Mouse (Mus musculus): ENCODE data around the gene Car9. TPM values are rescaled to one million over a fixed set of nuclear protein-coding genes. Genes with fewer than 3 reads are reported as not detected.

Car9 gene
- polyA plus RNA-seq, 1 experiment from 2014 or later = 0.07 TPM

DNA sequence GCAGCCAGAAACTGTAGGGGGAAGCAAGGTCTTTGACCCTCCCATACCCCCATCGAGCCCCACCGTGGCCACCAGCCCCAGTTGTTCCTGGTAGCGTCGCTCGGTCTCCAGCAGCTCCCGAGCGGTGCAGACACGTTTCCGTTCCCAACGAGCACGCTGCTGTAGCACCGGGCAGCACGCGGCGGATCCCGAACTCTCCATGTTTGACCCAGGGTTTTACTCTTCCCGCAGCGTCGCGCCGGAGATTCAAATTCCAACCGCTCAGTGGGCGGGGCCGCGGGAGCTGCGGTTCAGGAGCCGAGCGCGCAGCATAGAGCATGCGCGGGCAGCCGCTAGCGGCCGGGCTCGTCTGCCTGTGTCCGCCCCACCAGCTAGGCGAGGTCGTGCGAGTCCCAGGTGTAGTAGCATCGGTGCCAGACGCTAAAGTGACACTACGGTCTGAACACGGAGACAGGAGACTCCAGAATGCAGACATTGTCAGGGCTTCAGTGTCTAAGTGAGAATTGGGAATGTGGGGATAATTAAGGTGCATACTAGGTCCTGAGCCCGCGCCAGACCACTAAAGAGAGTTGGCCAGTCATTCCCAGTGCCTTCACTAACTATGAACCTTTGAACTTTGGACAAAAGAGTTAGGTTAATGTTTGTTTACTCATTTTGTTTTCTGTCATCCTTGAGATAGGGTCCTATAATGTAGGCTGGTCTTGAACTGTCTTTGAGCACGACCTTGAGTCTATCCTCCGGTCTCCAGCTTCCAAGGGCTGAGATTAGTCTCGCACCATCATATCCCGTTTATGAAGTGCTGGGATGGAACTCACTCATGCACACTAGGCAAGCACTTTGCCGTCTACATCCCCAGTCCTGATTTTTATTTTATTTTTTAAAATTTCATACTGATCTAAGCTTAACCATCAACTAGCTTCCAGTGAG, 7.1 kb upstream of the Car9 start, which contains the start of gene Arhgef39:
Gene Arhgef39 (minus strand): TSS at position 289 of the 927 bp plus-strand sequence.
- 9% methylated on average over 50 of the region's 50 CpGs for WGBS

GRCm38 (mm10) chr4:43503041-43503440, 3.7 kb upstream of the Car9 start:
- WGBS = 78% methylated on average over 2 of the region's 2 CpGs
- no peak overlapping the region for H3K4me2 ChIP-seq
- ATAC-seq (ENCODE audit: low FRiP score) (no peak), DNase-seq (ENCODE audit: low spot score, missing footprints) (no peak)
- no peak overlapping the region for H3K9ac ChIP-seq (ENCODE audit: low read length)
- peaks cover 10% of the 10 kb centered on the region for H3K4me1 ChIP-seq (ENCODE audit: control insufficient read depth, insufficient read depth, low read length)
- H3K4me3 ChIP-seq (ENCODE audit: low read depth, low read length) = no peak overlapping the region
- peaks cover 14% of the 10 kb centered on the region for H3K27me3 ChIP-seq (ENCODE audit: control insufficient read depth, insufficient read depth, low read length)
- no peak overlapping the region for H3K27ac ChIP-seq (ENCODE audit: low read depth, low read length)
- no peaks in the 10 kb centered on the region for H3K9me3 ChIP-seq (ENCODE audit: control insufficient read depth, low read length)
- H3K36me3 ChIP-seq (ENCODE audit: control insufficient read depth, insufficient read depth, low read length) = no peaks in the 10 kb centered on the region

More for the DNA sequence above, 7.1 kb upstream of the Car9 start, which contains the start of gene Arhgef39:
- peak; percentile 99 for DNase-seq (ENCODE audit: low spot score, missing footprints)
- Histone ChIP-seq H3K36me3 (ENCODE audit: control insufficient read depth, insufficient read depth, low read length) (no peaks in the 10 kb centered on the region), H3K27me3 (ENCODE audit: control insufficient read depth, insufficient read depth, low read length) (no peaks in the 10 kb centered on the region), H3K27ac (ENCODE audit: low read depth, low read length) (no peak within 1 kb of the TSS), H3K9ac (ENCODE audit: low read length) (peak within 1 kb of the TSS; percentile 70), H3K9me3 (ENCODE audit: control insufficient read depth, low read length) (no peaks in the 10 kb centered on the region), H3K4me3 (ENCODE audit: low read depth, low read length) (peak within 1 kb of the TSS; percentile 57), H3K4me2 (peak within 1 kb of the TSS; percentile 75), H3K4me1 (ENCODE audit: control insufficient read depth, insufficient read depth, low read length) (peaks cover 25% of the 10 kb centered on the region)
- ATAC-seq (ENCODE audit: low FRiP score) = peak; percentile 89

DNA sequence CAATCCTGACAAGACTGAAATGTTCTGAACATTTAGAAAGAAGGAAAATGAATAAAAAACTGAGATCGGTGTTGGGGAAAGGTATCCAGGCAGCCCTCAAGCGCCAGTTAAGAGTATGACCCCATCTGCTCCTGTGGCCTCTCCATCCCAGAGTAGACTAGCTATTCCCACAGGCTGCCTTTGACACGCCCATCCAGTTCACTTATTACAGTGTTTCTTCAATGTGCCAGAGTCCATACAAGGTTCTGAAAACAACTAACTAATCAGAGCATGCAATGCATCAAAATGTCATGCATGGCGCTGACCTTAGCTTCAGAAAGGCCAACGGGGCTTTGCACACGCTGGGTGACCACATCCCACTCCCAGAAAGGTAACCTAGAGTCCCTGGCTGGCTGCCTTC, 3.3 kb upstream of the Car9 start:
- H3K9me3 ChIP-seq (ENCODE audit: control insufficient read depth, low read length) = no peaks in the 10 kb centered on the region
- WGBS = 87% methylated on average over 6 of the region's 6 CpGs
- no peak overlapping the region for H3K4me2 ChIP-seq
- H3K4me1 ChIP-seq (ENCODE audit: control insufficient read depth, insufficient read depth, low read length) = peaks cover 8% of the 10 kb centered on the region
- H3K36me3 ChIP-seq (ENCODE audit: control insufficient read depth, insufficient read depth, low read length) = no peaks in the 10 kb centered on the region
- H3K9ac ChIP-seq (ENCODE audit: low read length) = no peak overlapping the region
- no peak overlapping the region for H3K27ac ChIP-seq (ENCODE audit: low read depth, low read length)
- DNase-seq (ENCODE audit: low spot score, missing footprints) = no peak
- H3K4me3 ChIP-seq (ENCODE audit: low read depth, low read length) = no peak overlapping the region
- peaks cover 15% of the 10 kb centered on the region for H3K27me3 ChIP-seq (ENCODE audit: control insufficient read depth, insufficient read depth, low read length)
- ATAC-seq (ENCODE audit: low FRiP score) = no peak

DNA sequence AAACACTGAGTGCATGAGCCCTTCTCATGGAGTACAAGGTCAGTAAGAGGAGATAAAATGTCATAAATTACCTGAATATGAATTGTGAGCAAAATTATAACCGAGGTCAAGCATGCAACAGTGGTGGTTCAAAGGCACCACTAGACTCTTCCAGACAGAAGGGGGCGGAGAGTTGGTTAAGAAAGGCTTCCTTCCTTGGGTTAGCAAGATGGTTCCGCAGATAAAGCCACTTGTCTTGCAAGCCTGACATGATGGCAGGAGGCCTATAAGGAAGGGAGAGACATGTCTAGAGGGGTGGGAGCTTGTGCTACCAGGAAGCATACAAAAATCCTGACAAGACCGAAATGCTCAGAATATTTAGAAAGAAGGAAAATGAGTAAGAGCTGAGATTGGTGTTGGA, 2.5 kb upstream of the Car9 start:
- ATAC-seq (ENCODE audit: low FRiP score) (no peak), DNase-seq (ENCODE audit: low spot score, missing footprints) (no peak)
- WGBS = 80% methylated on average over 4 of the region's 4 CpGs
- no peak overlapping the region for H3K4me3 ChIP-seq (ENCODE audit: low read depth, low read length)
- no peaks in the 10 kb centered on the region for H3K9me3 ChIP-seq (ENCODE audit: control insufficient read depth, low read length)
- H3K27me3 ChIP-seq (ENCODE audit: control insufficient read depth, insufficient read depth, low read length) = peaks cover 21% of the 10 kb centered on the region
- H3K4me1 ChIP-seq (ENCODE audit: control insufficient read depth, insufficient read depth, low read length) = peaks cover 3% of the 10 kb centered on the region; the same call in 1 of the 2 replicates
- H3K36me3 ChIP-seq (ENCODE audit: control insufficient read depth, insufficient read depth, low read length) = no peaks in the 10 kb centered on the region
- H3K9ac ChIP-seq (ENCODE audit: low read length) = no peak overlapping the region
- no peak overlapping the region for H3K27ac ChIP-seq (ENCODE audit: low read depth, low read length)
- H3K4me2 ChIP-seq = no peak overlapping the region

DNA sequence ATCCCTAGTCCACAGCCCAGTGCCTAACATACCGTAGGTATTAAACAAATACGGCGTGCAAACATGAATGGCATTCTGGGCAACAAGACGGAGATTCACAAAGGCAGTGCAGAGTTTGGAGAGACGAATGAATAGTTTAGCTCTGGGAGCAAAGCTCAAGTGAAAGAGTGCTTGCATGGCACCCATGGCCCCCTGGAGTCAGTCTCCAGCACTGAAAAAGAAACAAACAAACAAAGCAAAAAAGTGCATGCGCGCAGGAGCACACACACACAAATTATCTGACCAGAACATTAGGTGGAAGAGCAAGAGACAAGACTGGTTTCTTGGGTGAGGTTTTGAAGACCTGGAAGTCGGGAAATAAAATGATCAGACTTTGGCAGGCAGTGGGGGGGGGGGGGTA, 692 bp upstream of the Car9 start:
- ATAC-seq (ENCODE audit: low FRiP score) (no peak), DNase-seq (ENCODE audit: low spot score, missing footprints) (no peak)
- H3K9me3 ChIP-seq (ENCODE audit: control insufficient read depth, low read length) = no peaks in the 10 kb centered on the region
- H3K27ac ChIP-seq (ENCODE audit: low read depth, low read length) = no peak overlapping the region
- H3K4me2 ChIP-seq = no peak overlapping the region
- peaks cover 21% of the 10 kb centered on the region for H3K27me3 ChIP-seq (ENCODE audit: control insufficient read depth, insufficient read depth, low read length)
- no peak overlapping the region for H3K9ac ChIP-seq (ENCODE audit: low read length)
- H3K4me1 ChIP-seq (ENCODE audit: control insufficient read depth, insufficient read depth, low read length) = peaks cover 3% of the 10 kb centered on the region; the same call in 1 of the 2 replicates
- whole genome bisulfite sequencing = 74% methylated on average over 8 of the region's 8 CpGs
- no peaks in the 10 kb centered on the region for H3K36me3 ChIP-seq (ENCODE audit: control insufficient read depth, insufficient read depth, low read length)
- H3K4me3 ChIP-seq (ENCODE audit: low read depth, low read length) = no peak overlapping the region

DNA sequence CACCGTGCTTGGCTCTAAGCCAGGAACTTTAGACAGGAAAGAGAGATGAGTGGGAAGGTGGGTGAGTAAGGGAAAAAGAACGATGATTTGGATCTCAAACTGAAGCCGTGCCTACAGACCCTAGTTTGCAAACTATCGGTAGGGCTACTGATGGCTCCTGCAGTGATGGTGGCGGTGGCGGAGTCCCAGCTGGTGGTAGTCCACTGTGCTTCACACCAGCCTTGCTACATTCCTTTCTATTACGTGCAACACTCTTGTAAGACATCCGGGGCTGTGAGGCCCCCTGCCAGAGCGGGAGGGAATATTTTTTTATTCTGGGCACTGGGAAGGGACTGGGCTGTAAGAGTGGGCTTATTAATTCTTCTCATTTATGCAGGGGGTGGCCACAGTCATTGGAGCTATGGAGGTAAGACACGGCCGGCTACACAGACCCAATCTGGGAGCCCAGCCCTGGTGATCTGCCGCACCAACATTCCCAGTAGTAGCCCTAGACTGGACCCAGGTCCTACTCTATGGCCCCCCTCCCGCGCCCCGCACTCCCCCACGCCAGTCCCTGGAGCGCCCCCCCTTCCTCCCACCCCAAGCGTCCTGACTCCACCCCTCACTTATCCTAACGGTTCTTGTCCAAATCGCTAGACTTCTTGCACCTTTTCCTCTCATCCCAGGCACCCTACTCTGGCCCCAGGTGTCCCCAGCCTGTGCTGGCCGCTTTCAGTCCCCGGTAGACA, 1.3 kb downstream of the Car9 start:
- no peak for DNase-seq (ENCODE audit: low spot score, missing footprints)
- Histone ChIP-seq H3K27me3 (ENCODE audit: control insufficient read depth, insufficient read depth, low read length) (peaks cover 21% of the 10 kb centered on the region), H3K4me3 (ENCODE audit: low read depth, low read length) (peak overlapping the region; percentile 26), H3K4me1 (ENCODE audit: control insufficient read depth, insufficient read depth, low read length) (peaks cover 3% of the 10 kb centered on the region; the same call in 1 of the 2 replicates), H3K9ac (ENCODE audit: low read length) (peak overlapping the region; percentile 36), H3K27ac (ENCODE audit: low read depth, low read length) (no peak overlapping the region), H3K9me3 (ENCODE audit: control insufficient read depth, low read length) (no peaks in the 10 kb centered on the region), H3K36me3 (ENCODE audit: control insufficient read depth, insufficient read depth, low read length) (no peaks in the 10 kb centered on the region), H3K4me2 (peak overlapping the region; percentile 53)
- 16% methylated on average over 22 of the region's 22 CpGs for WGBS
- peak; percentile 27; the same call in 1 of the 2 replicates for ATAC-seq (ENCODE audit: low FRiP score)

GRCm38 (mm10) chr4:43508666-43508997, 1.9 kb downstream of the Car9 start:
- no peaks in the 10 kb centered on the region for H3K9me3 ChIP-seq (ENCODE audit: control insufficient read depth, low read length)
- ATAC-seq (ENCODE audit: low FRiP score) (no peak; the same call in 1 of the 2 replicates), DNase-seq (ENCODE audit: low spot score, missing footprints) (no peak)
- H3K4me3 ChIP-seq (ENCODE audit: low read depth, low read length) = peak overlapping the region; percentile 26
- H3K27me3 ChIP-seq (ENCODE audit: control insufficient read depth, insufficient read depth, low read length) = peaks cover 21% of the 10 kb centered on the region
- peak overlapping the region; percentile 36 for H3K9ac ChIP-seq (ENCODE audit: low read length)
- peaks cover 3% of the 10 kb centered on the region; the same call in 1 of the 2 replicates for H3K4me1 ChIP-seq (ENCODE audit: control insufficient read depth, insufficient read depth, low read length)
- H3K36me3 ChIP-seq (ENCODE audit: control insufficient read depth, insufficient read depth, low read length) = no peaks in the 10 kb centered on the region
- H3K27ac ChIP-seq (ENCODE audit: low read depth, low read length) = no peak overlapping the region
- H3K4me2 ChIP-seq = peak overlapping the region; percentile 53
- 11% methylated on average over 13 of the region's 13 CpGs for WGBS

DNA sequence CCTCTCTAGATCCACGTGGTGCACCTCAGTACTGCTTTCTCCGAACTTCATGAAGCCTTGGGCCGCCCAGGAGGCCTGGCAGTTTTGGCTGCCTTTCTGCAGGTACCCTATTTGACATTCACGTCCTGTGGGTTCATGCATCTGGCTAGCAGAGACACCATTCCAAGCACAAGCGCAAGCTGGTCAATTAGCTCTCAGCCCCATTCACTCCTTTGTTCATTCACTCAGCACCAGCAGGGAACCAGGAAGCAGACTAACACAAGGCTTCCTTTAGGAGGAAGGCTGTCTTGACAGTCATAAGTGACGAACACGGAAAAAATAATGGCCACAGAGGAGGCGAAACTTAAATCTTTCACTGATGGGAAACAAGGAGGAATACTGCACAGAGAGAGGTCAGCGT, 2.3 kb downstream of the Car9 start:
- H3K27me3 ChIP-seq (ENCODE audit: control insufficient read depth, insufficient read depth, low read length) = peaks cover 21% of the 10 kb centered on the region
- WGBS = 42% methylated on average over 9 of the region's 9 CpGs

More for the DNA sequence above, 2.3 kb downstream of the Car9 start:
- ATAC-seq (ENCODE audit: low FRiP score) = no peak
- H3K27ac ChIP-seq (ENCODE audit: low read depth, low read length) = no peak overlapping the region
- H3K4me3 ChIP-seq (ENCODE audit: low read depth, low read length) = no peak overlapping the region
- no peak for DNase-seq (ENCODE audit: low spot score, missing footprints)
- no peaks in the 10 kb centered on the region for H3K36me3 ChIP-seq (ENCODE audit: control insufficient read depth, insufficient read depth, low read length)
- no peak overlapping the region for H3K9ac ChIP-seq (ENCODE audit: low read length)
- peaks cover 3% of the 10 kb centered on the region; the same call in 1 of the 2 replicates for H3K4me1 ChIP-seq (ENCODE audit: control insufficient read depth, insufficient read depth, low read length)
- H3K4me2 ChIP-seq = peak overlapping the region; percentile 53; the same call in 1 of the 2 replicates
- H3K9me3 ChIP-seq (ENCODE audit: control insufficient read depth, low read length) = no peaks in the 10 kb centered on the region

Measured in midbrain, embryonic 11.5 days (tissue).